Mouse (Mus musculus): ENCODE results near the gene Fam221a.

DNA sequence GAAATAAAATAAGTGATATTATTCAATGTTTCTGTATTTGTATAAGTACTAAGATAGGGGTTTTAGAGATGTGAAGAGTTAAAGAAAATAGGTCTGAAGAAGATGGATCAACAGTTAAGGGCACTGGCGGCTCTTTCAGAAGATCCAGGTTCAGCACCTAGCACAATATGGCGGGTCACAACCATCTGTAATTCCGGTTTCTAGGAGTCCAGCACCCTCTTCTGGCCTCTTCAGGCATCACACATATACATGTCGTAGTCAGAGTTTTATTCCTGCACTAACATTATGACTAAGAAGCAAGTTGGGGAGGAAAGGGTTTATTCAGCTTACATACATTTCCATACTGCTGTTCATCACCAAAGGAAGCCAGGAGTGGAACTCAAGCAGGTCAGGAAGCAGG lies 12.4 kb upstream of the Fam221a start:
- TF ChIP-seq TAL1 (IDR thresholded peaks at IDR 0.05; ENCODE audit: low read length) (no peak), GATA1 (IDR thresholded peaks at IDR 0.05; ENCODE audit: low read length) (no peak)

Data from erythroblast, embryonic 14.5 days (primary cell).